27 mouse cellular contexts compared by ENCODE assay signal in genomic region chr8:80969423-80969822, GRCm38 (mm10). TPM values are rescaled to one million over a fixed set of nuclear protein-coding genes. Genes with fewer than 3 reads are reported as not detected.
A peak's percentile ranks its signal among the peaks of the same experiment; 100 is the strongest.
DNase-seq lines count a peak whose midpoint lies in the region; ATAC-seq and TF ChIP-seq lines count a peak whose summit lies in the region.
"Had no signal": no experiment of that assay in that cellular context is flagged by ENCODE, and none has a peak within 500 bp of the region (broad histone marks: within the 10 kb centered on the region; RNA-seq: fewer than 3 reads in every experiment).

No protein-coding gene starts in this region.

- TF ChIP-seq CTCF in heart, adult 2 months (IDR thresholded peaks at IDR 0.05), result no peak

- peak; percentile 41 for DNase-seq in heart, adult 11 months
- DNase-seq in heart, adult 9 months (ENCODE audit: low spot score in 2 of 2), result no peak
- no peak for DNase-seq in lung, adult 18-20 months
- DNase-seq in heart, adult 2 months, result no peak
- DNase-seq: adrenal gland, adult 2 months; adrenal gland, postnatal 10 days; adrenal gland, postnatal 25 days; B cell, adult 2 months; cerebellum, adult 11-12 months; cerebellum, adult 2 months; cerebellum, adult 9-10 months; cerebellum, postnatal 10 days; cerebellum, postnatal 25 days; embryo, embryonic 11 days had no signal

- no peaks in the 10 kb centered on the region for H3K79me2 ChIP-seq in heart, adult 2 months (replicated peaks; ENCODE audit: control insufficient read depth, insufficient read depth, low read length)

- no peak overlapping the region for H3K27ac ChIP-seq in heart, adult 2 months
- H3K27ac ChIP-seq: embryonic facial prominence, embryonic 13.5 days; embryonic facial prominence, embryonic 15.5 days; forebrain, embryonic 10.5 days; forebrain, embryonic 12.5 days had no signal

- H3K27me3 ChIP-seq in heart, adult 2 months (ENCODE audit: control insufficient read depth, insufficient read depth, low read length), result no peaks in the 10 kb centered on the region
- H3K27me3 ChIP-seq: CH12.LX; embryonic facial prominence, embryonic 13.5 days; embryonic facial prominence, embryonic 15.5 days; forebrain, embryonic 12.5 days; Patski had no signal

- no peak overlapping the region for H3K9ac ChIP-seq in heart, adult 2 months (ENCODE audit: low read depth, low read length)
- H3K9ac ChIP-seq: embryonic facial prominence, embryonic 13.5 days; embryonic facial prominence, embryonic 15.5 days; forebrain, embryonic 12.5 days had no signal

- 89% methylated on average over 5 of the region's 5 CpGs for whole genome bisulfite sequencing in heart, adult 2 months

- no peak for TF ChIP-seq EP300 in heart, adult 2 months (IDR thresholded peaks at IDR 0.05; ENCODE audit: insufficient read depth, low read depth, low read length)

- peak; percentile 73 for ATAC-seq in granulocyte monocyte progenitor cell, adult 5-6 weeks (replicated peaks; ENCODE audit: poor library complexity, severe bottlenecking)
- peak; percentile 57; the same call in 1 of the 2 replicates for ATAC-seq in megakaryocyte progenitor cell, adult 5-6 weeks (replicated peaks; ENCODE audit: poor library complexity)
- ATAC-seq: CD4-positive, CD25-positive, alpha-beta regulatory T cell, adult 4 months; forebrain, embryonic 14.5 days; forebrain, embryonic 16.5 days; Patski had no signal

- H3K36me3 ChIP-seq in heart, adult 2 months (ENCODE audit: control insufficient read depth, insufficient read depth, low read length), result no peaks in the 10 kb centered on the region
- H3K36me3 ChIP-seq: embryonic facial prominence, embryonic 13.5 days; embryonic facial prominence, embryonic 15.5 days; forebrain, embryonic 10.5 days; forebrain, embryonic 12.5 days; G1E had no signal

- no peaks in the 10 kb centered on the region for H3K4me1 ChIP-seq in heart, adult 2 months (ENCODE audit: control insufficient read depth, insufficient read depth, low read length)
- H3K4me1 ChIP-seq: embryonic facial prominence, embryonic 13.5 days; embryonic facial prominence, embryonic 15.5 days; forebrain, embryonic 10.5 days; forebrain, embryonic 12.5 days had no signal

- intact Hi-C loops in heart, adult 2 months (cut with DNase I), result no loop called here

- no peak overlapping the region for H3K4me3 ChIP-seq in heart, adult 2 months
- H3K4me3 ChIP-seq: embryonic facial prominence, embryonic 13.5 days; embryonic facial prominence, embryonic 15.5 days; erythroblast, embryonic 14.5 days; forebrain, embryonic 10.5 days; forebrain, embryonic 12.5 days had no signal

- TF ChIP-seq POLR2A in heart, adult 2 months (IDR thresholded peaks at IDR 0.05; ENCODE audit: insufficient read depth, low read depth, low read length), result no peak

RNA-seq across cellular contexts. Expression of gene Usp38, which starts 45.3 kb away (rescaled TPM):
- total RNA-seq in granulocyte monocyte progenitor cell, adult 5-6 weeks (2014; fragmentation: Nextera tagmentation), result 24.0 and 32.6 TPM in 2 replicates
- 21.6 and 34.0 TPM in 2 replicates for total RNA-seq in granulocyte monocyte progenitor cell, adult 5-6 weeks (2017)
- 33.6 and 34.4 TPM in 2 replicates for total RNA-seq in megakaryocyte progenitor cell, adult 5-6 weeks (2015)
- 28.3 and 31.6 TPM in 2 replicates for total RNA-seq in megakaryocyte progenitor cell, adult 5-6 weeks (2017)
- 10 to 100 TPM; 17.7 to 18.9 TPM for total RNA-seq in heart, adult 2 months (2021)
- 5.1 and 7.8 TPM in 2 replicates for polyA plus RNA-seq in heart, adult 2 months (2012; rRNA removed)
